Mouse (Mus musculus): ENCODE measurements at regions not wholly inside any gene's neighbourhood (a gene's known extent, or its start where the extent isn't known, plus 50 kb on each side); places are given as distances from the start of the nearest gene placed in this dataset.

DNA sequence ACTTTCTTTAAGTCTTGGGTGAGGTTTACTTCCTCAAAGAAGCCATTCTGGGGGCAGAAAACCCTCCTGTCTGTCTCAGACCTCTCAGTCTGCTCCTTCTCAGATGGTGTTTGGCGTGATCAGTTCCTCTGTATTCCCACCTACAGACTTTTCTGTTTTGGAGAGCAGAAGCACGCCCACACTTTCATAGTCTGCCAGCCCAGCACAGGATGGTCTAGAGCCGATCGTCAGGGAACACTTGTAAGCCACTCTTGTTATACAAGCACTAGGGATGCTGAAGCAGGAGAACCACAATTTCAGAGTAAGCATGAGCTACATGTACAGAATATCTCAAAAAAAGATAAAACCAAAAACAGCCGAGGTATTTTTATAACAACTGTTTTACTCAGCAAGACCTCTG lies 410.4 kb downstream of the Efna5 start:
- ATAC-seq (replicated peaks; ENCODE audit: extremely low read depth, insufficient read depth, low FRiP score), result no peak
- no peak overlapping the region for H3K4me3 ChIP-seq (ENCODE audit: low read length)
- no peak overlapping the region for H3K4me2 ChIP-seq (ENCODE audit: low read depth, low read length)

DNA sequence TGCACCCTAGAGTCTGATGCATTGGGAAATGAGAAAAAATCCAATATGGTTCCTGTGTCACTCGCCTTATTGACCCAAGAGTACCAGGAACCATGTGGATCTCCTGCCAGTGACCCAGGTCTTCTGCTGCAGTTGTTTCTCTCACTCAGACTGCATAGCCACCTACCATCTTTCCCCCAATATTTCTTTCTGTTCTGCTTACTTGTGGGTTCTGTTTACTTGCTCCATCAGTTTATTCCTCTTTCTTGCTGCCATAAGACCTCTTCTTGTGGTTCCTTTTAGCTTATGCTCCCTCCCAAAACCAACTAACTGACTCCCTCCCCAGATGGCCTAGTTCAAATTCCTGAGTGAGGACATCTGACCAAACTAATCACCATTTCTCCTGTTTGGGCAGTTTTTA lies 411.8 kb downstream of the Efna5 start:
- Histone ChIP-seq H3K36me3 (ENCODE audit: control insufficient read depth, insufficient read depth) (no peaks in the 10 kb centered on the region), H3K9me3 (replicated peaks; ENCODE audit: control insufficient read depth, low read length) (no peaks in the 10 kb centered on the region), H3K4me1 (ENCODE audit: control insufficient read depth, insufficient read depth, low read length) (no peaks in the 10 kb centered on the region; the same call in 1 of the 2 replicates), H3K4me2 (ENCODE audit: low read depth, low read length) (no peak overlapping the region), H3K9ac (ENCODE audit: low read length) (no peak overlapping the region), H3K27me3 (ENCODE audit: control insufficient read depth, insufficient read depth, low read length) (no peaks in the 10 kb centered on the region), H3K27ac (ENCODE audit: low read length) (no peak overlapping the region), H3K4me3 (ENCODE audit: low read length) (no peak overlapping the region)
- ATAC-seq (replicated peaks; ENCODE audit: extremely low read depth, insufficient read depth, low FRiP score), result no peak
- 81% methylated on average over 1 of the region's 1 CpGs for WGBS

More for the DNA sequence above, 410.4 kb downstream of the Efna5 start:
- H3K4me1 ChIP-seq (ENCODE audit: control insufficient read depth, insufficient read depth, low read length), result no peaks in the 10 kb centered on the region; the same call in 1 of the 2 replicates
- no peaks in the 10 kb centered on the region for H3K9me3 ChIP-seq (replicated peaks; ENCODE audit: control insufficient read depth, low read length)
- no peaks in the 10 kb centered on the region for H3K27me3 ChIP-seq (ENCODE audit: control insufficient read depth, insufficient read depth, low read length)
- 80% methylated on average over 5 of the region's 5 CpGs for WGBS
- no peaks in the 10 kb centered on the region for H3K36me3 ChIP-seq (ENCODE audit: control insufficient read depth, insufficient read depth)
- no peak overlapping the region for H3K9ac ChIP-seq (ENCODE audit: low read length)
- no peak overlapping the region for H3K27ac ChIP-seq (ENCODE audit: low read length)

DNA sequence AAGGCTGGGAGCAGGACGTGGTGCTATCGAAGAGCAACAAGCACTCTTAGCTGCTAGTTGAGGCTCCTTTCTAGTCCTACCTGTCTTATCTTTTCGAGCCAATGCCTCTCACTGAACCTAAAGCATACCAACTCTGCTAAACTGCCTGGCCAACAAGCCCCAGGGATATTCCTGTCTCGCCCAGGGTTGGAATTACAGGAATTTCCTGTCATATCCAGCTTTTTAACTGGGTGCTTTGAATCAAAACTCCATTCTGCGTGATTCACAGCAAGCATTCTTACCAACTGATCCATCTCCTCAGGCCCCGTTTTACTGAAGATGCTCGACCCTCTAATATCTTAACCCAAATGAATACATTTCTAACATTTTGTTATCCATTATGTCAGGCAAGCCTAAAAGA lies 412.3 kb downstream of the Efna5 start:
- WGBS, result 53% methylated on average over 7 of the region's 7 CpGs
- no peaks in the 10 kb centered on the region for H3K27me3 ChIP-seq (ENCODE audit: control insufficient read depth, insufficient read depth, low read length)
- H3K9me3 ChIP-seq (replicated peaks; ENCODE audit: control insufficient read depth, low read length), result no peaks in the 10 kb centered on the region
- no peak for ATAC-seq (replicated peaks; ENCODE audit: extremely low read depth, insufficient read depth, low FRiP score)
- H3K4me3 ChIP-seq (ENCODE audit: low read length), result no peak overlapping the region
- H3K4me2 ChIP-seq (ENCODE audit: low read depth, low read length), result no peak overlapping the region
- H3K27ac ChIP-seq (ENCODE audit: low read length), result no peak overlapping the region
- no peaks in the 10 kb centered on the region for H3K36me3 ChIP-seq (ENCODE audit: control insufficient read depth, insufficient read depth)
- no peaks in the 10 kb centered on the region; the same call in 1 of the 2 replicates for H3K4me1 ChIP-seq (ENCODE audit: control insufficient read depth, insufficient read depth, low read length)
- no peak overlapping the region for H3K9ac ChIP-seq (ENCODE audit: low read length)

DNA sequence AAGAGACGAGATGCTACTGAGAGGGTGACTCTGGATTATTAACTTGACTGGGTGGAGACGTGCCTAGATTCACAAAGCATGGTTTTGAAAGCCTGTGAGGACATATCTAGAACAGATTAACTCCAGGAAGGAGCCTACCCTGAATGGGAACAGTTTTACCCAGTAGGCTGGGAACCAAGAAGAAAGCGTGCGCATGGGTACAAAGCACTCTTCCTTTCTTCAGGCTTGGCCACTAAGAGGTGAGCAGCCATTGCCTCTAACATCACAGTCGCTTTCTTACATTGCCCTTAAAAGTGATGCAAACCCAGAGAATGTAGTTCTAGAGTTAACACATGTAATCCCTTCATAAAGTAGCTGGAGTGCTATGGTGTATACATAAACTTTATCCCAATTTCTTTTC lies 414.0 kb downstream of the Efna5 start:
- H3K4me3 ChIP-seq (ENCODE audit: low read length), result no peak overlapping the region
- no peaks in the 10 kb centered on the region for H3K36me3 ChIP-seq (ENCODE audit: control insufficient read depth, insufficient read depth)
- H3K27ac ChIP-seq (ENCODE audit: low read length), result no peak overlapping the region
- WGBS, result 79% methylated on average over 5 of the region's 5 CpGs
- H3K9ac ChIP-seq (ENCODE audit: low read length), result no peak overlapping the region
- no peaks in the 10 kb centered on the region; the same call in 1 of the 2 replicates for H3K4me1 ChIP-seq (ENCODE audit: control insufficient read depth, insufficient read depth, low read length)
- no peak for ATAC-seq (replicated peaks; ENCODE audit: extremely low read depth, insufficient read depth, low FRiP score)
- no peak overlapping the region for H3K4me2 ChIP-seq (ENCODE audit: low read depth, low read length)
- H3K9me3 ChIP-seq (replicated peaks; ENCODE audit: control insufficient read depth, low read length), result no peaks in the 10 kb centered on the region
- H3K27me3 ChIP-seq (ENCODE audit: control insufficient read depth, insufficient read depth, low read length), result no peaks in the 10 kb centered on the region

DNA sequence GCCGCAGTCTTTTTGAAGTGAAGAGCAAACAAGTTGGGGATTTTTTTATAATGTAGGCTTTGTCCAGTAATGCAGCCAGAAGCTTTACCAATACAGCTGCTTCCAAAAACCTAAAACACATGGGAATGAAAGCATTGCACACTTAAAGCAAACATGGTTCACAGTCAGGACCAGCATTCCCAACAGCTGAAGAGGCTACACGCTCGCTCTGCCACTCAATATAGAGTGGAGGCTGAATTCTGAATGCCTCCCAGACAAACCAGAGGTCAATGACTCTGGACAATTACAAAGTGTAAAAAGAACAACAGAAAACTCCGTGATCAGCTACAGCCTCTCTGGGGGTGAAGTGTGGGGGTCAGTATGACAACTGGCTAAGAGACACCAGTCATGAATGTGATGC lies 416.1 kb downstream of the Efna5 start:
- no peak overlapping the region for H3K4me2 ChIP-seq (ENCODE audit: low read depth, low read length)
- no peak overlapping the region for H3K9ac ChIP-seq (ENCODE audit: low read length)
- no peak overlapping the region for H3K27ac ChIP-seq (ENCODE audit: low read length)
- no peaks in the 10 kb centered on the region for H3K9me3 ChIP-seq (replicated peaks; ENCODE audit: control insufficient read depth, low read length)
- H3K4me3 ChIP-seq (ENCODE audit: low read length), result no peak overlapping the region
- 81% methylated on average over 4 of the region's 4 CpGs for WGBS
- H3K36me3 ChIP-seq (ENCODE audit: control insufficient read depth, insufficient read depth), result no peaks in the 10 kb centered on the region
- H3K4me1 ChIP-seq (ENCODE audit: control insufficient read depth, insufficient read depth, low read length), result no peaks in the 10 kb centered on the region; the same call in 1 of the 2 replicates
- no peaks in the 10 kb centered on the region for H3K27me3 ChIP-seq (ENCODE audit: control insufficient read depth, insufficient read depth, low read length)
- no peak for ATAC-seq (replicated peaks; ENCODE audit: extremely low read depth, insufficient read depth, low FRiP score)

DNA sequence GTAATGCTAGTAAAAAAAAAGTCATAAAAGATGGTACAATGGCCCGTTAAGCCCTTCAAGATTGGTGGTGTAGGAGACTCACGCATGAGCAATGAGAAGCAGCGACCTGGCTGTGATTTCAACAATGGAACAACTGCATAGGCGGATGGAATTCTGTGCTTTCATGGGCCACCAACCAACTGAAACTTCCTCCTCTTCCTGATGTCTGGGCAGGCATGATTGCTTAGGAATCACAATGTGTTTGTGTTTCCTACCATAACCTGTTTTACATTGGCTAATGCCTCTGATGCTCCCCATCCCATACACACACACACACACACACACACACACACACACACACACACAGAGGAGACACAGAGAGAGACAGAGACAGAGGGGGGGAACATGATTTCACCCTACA lies 416.9 kb downstream of the Efna5 start:
- no peaks in the 10 kb centered on the region for H3K9me3 ChIP-seq (replicated peaks; ENCODE audit: control insufficient read depth, low read length)
- H3K36me3 ChIP-seq (ENCODE audit: control insufficient read depth, insufficient read depth), result no peaks in the 10 kb centered on the region
- 80% methylated on average over 4 of the region's 4 CpGs for WGBS
- no peak overlapping the region for H3K4me2 ChIP-seq (ENCODE audit: low read depth, low read length)
- no peak overlapping the region for H3K27ac ChIP-seq (ENCODE audit: low read length)
- H3K4me3 ChIP-seq (ENCODE audit: low read length), result no peak overlapping the region
- H3K4me1 ChIP-seq (ENCODE audit: control insufficient read depth, insufficient read depth, low read length), result no peaks in the 10 kb centered on the region; the same call in 1 of the 2 replicates
- ATAC-seq (replicated peaks; ENCODE audit: extremely low read depth, insufficient read depth, low FRiP score), result no peak; the same call in 1 of the 2 replicates
- H3K27me3 ChIP-seq (ENCODE audit: control insufficient read depth, insufficient read depth, low read length), result no peaks in the 10 kb centered on the region
- no peak overlapping the region for H3K9ac ChIP-seq (ENCODE audit: low read length)

DNA sequence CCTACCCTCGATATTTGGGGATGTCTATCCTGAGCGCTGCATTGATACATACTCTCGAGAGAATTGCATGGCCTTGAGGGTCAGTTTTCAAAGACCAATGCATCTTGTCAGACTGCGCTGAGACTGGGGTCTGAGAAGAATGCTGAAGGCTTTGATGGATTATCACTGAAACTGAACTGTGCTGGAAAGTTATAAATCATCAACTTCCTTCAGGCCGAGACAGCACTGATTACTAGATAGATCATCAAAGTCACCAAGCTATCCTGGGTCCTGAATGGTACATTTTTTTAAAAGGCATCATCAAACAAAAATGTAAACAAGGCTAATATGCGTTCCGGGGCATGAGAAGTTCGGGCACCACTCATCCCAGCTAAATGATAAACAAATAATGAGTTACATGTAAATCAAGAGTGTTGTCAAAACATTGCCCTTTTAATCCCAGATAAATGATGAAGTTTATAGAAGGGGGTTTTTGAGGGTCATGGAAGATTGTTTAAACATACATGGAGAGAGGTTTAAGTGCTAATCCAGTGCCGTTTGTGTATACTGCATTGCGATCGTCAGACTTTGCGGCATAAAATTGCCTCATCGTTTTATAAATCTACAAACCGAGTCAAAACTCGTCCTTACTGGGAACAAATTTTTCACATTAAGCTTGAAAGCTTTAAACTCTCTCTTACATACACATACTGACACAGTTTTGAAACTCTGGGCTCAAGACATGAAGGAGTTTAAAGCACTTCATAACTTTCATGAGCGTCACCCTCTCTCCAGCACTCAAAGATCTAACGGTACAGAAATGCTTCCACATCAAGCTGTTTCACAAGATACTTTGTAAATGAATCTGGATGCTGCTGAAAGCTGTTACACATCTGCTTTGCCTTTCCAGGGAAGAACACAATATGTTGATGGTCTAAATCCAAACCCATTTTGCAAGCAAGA lies 419.5 kb downstream of the Efna5 start:
- no peaks in the 10 kb centered on the region for H3K4me1 ChIP-seq (ENCODE audit: control insufficient read depth, insufficient read depth, low read length)
- H3K27ac ChIP-seq (ENCODE audit: low read length), result no peak overlapping the region
- H3K27me3 ChIP-seq (ENCODE audit: control insufficient read depth, insufficient read depth, low read length), result no peaks in the 10 kb centered on the region
- no peaks in the 10 kb centered on the region for H3K9me3 ChIP-seq (replicated peaks; ENCODE audit: control insufficient read depth, low read length)
- no peak overlapping the region for H3K4me3 ChIP-seq (ENCODE audit: low read length)
- H3K4me2 ChIP-seq (ENCODE audit: low read depth, low read length), result no peak overlapping the region
- WGBS, result 71% methylated on average over 17 of the region's 17 CpGs
- ATAC-seq (replicated peaks; ENCODE audit: extremely low read depth, insufficient read depth, low FRiP score), result no peak
- no peaks in the 10 kb centered on the region for H3K36me3 ChIP-seq (ENCODE audit: control insufficient read depth, insufficient read depth)
- H3K9ac ChIP-seq (ENCODE audit: low read length), result no peak overlapping the region

DNA sequence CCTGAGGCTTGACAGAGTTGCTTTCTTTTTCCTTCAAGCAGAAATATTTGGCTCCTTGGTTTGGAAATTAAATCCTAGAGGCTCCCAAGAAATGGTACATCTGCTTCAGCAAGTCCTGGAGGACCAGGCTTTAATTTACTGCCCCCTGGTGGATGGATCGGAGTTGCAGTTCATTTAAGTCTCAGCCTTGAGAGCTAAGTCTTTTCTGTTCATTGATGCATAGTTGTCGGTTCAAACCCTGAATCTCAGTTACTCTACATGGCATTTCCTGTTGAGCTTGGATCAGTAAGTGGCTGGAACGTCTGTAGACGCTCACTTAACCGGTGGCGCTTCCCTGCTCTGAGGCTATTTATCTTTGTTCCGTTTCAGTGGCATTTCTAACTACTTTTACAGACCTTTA lies 422.2 kb downstream of the Efna5 start:
- 42% methylated on average over 7 of the region's 7 CpGs for WGBS

DNA sequence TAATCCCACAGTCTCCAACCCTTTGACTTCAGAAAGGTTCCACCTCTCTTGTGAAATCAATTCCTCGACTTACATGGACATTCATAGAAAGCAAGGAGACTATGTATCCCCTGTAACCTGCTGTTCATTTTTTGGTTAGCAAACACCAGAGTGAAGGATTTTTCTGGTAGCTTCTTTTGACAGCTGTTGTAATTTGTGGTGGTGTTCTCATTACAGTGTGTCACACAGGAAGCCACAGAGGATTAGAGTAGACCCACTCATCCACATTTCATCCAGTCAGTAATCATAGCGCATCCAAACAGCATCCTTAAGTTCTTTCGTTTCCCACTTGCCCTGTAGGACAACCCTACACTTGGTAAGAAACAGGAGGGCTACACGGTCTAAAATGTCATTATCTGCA lies 443.1 kb downstream of the Efna5 start:
- no peaks in the 10 kb centered on the region for H3K36me3 ChIP-seq (ENCODE audit: control insufficient read depth, insufficient read depth)
- H3K4me3 ChIP-seq (ENCODE audit: low read length), result no peak overlapping the region
- no peaks in the 10 kb centered on the region for H3K4me1 ChIP-seq (ENCODE audit: control insufficient read depth, insufficient read depth, low read length)
- H3K27ac ChIP-seq (ENCODE audit: low read length), result no peak overlapping the region
- no peaks in the 10 kb centered on the region for H3K9me3 ChIP-seq (replicated peaks; ENCODE audit: control insufficient read depth, low read length)
- ATAC-seq (replicated peaks; ENCODE audit: extremely low read depth, insufficient read depth, low FRiP score), result no peak
- WGBS, result 80% methylated on average over 4 of the region's 4 CpGs
- H3K4me2 ChIP-seq (ENCODE audit: low read depth, low read length), result no peak overlapping the region
- no peaks in the 10 kb centered on the region for H3K27me3 ChIP-seq (ENCODE audit: control insufficient read depth, insufficient read depth, low read length)
- H3K9ac ChIP-seq (ENCODE audit: low read length), result no peak overlapping the region

More for the DNA sequence above, 422.2 kb downstream of the Efna5 start:
- H3K36me3 ChIP-seq (ENCODE audit: control insufficient read depth, insufficient read depth), result no peaks in the 10 kb centered on the region
- H3K9me3 ChIP-seq (replicated peaks; ENCODE audit: control insufficient read depth, low read length), result no peaks in the 10 kb centered on the region
- no peak overlapping the region for H3K4me3 ChIP-seq (ENCODE audit: low read length)
- no peaks in the 10 kb centered on the region for H3K4me1 ChIP-seq (ENCODE audit: control insufficient read depth, insufficient read depth, low read length)
- no peak overlapping the region for H3K9ac ChIP-seq (ENCODE audit: low read length)
- H3K27ac ChIP-seq (ENCODE audit: low read length), result no peak overlapping the region
- H3K4me2 ChIP-seq (ENCODE audit: low read depth, low read length), result no peak overlapping the region
- H3K27me3 ChIP-seq (ENCODE audit: control insufficient read depth, insufficient read depth, low read length), result no peaks in the 10 kb centered on the region
- ATAC-seq (replicated peaks; ENCODE audit: extremely low read depth, insufficient read depth, low FRiP score), result no peak
